Mouse (Mus musculus) mature B cell (primary cell): ENCODE measurements around the gene Hoxb7.

Experiments used
- in situ Hi-C: fragments of 300-500 bp; cut with MboI; formaldehyde crosslinking; loops from 2 replicates; pipeline ENCODE4 v1.14.3; 2019

Hoxb7 gene

GRCm38 (mm10) chr11:96268031-96268745 is 18.2 kb upstream of the Hoxb7 start:
- in situ Hi-C loops = no loop called here

DNA sequence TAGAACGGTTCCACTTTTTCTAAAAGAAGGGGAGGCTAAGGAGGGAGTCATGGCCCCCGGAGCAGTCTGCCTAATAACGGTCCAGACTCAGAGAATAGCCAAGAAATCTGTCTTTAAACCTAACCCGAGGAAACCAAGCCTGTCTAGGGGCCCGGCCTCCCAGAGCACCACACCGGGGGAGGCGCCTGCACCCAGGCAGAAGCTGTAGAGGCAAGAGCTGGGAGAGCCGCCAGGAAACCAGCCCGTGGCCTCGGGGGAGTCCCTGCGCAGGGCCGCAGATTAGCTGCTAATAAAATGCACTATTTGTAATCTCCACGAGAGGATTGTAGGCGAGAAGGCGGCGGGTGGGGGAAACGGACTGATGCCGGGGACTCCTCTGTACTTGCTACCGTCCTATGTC is 16.6 kb upstream of the Hoxb7 start:
- in situ Hi-C loops = no loop called here

GRCm38 (mm10) chr11:96270996-96271540 is 15.4 kb upstream of the Hoxb7 start, which contains the start of gene Hoxb9:
Gene Hoxb9, plus strand, starts transcription at chr11:96271457.
- in situ Hi-C loops = no loop called here

DNA sequence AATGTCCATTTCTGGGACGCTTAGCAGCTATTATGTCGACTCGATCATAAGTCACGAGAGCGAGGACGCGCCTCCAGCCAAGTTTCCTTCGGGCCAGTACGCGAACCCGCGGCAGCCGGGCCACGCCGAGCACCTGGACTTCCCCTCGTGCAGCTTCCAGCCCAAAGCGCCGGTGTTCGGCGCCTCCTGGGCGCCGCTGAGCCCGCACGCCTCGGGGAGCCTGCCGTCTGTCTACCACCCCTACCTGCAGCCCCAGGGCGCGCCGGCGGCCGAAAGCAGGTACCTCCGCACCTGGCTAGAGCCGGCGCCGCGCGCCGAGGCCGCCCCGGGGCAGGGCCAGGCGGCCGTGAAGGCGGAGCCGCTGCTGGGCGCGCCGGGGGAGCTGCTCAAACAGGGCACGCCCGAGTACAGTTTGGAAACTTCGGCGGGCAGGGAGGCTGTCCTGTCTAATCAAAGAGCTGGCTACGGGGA is 14.8 kb upstream of the Hoxb7 start:
- in situ Hi-C loops = no loop called here

GRCm38 (mm10) chr11:96272024-96272921 is 14.2 kb upstream of the Hoxb7 start:
- in situ Hi-C loops = no loop called here

GRCm38 (mm10) chr11:96274428-96274827 is 12.0 kb upstream of the Hoxb7 start:
- in situ Hi-C loops = no loop called here

DNA sequence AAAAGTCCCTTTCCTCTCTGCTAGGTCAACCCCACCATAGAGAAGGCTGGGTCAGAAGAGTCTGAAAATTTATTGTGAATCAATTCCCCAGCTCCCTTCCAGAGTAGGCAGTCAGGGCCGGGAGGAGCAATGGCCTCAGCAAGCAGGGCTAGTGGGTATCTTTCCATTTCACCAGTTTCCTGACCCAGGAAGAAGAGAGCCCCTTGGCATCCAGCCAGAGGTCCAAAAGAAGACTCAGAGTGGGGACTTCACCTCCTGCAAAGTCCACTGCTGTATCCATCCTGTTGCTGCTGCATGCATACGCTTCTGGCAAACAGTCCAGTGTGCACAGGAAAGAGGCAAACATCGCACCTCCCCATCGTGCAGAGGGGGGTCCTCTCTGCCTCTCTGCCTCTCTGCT is 10.5 kb upstream of the Hoxb7 start:
- in situ Hi-C loops = loop anchor here (25.0 kb wide), 1 partner anchor 586 kb away; no protein-coding TSS in a partner anchor

- in situ Hi-C loops = loop anchor here (25.0 kb wide), 1 partner anchor 585 kb away; no protein-coding TSS in a partner anchor
Measured at GRCm38 (mm10) chr11:96277151-96278044, 9.0 kb upstream of the Hoxb7 start.

- in situ Hi-C loops = loop anchor here (25.0 kb wide), 1 partner anchor 584 kb away; no protein-coding TSS in a partner anchor
Measured at GRCm38 (mm10) chr11:96278324-96278723, 8.1 kb upstream of the Hoxb7 start.

GRCm38 (mm10) chr11:96278773-96279172 is 7.7 kb upstream of the Hoxb7 start:
- in situ Hi-C loops = loop anchor here (25.0 kb wide), 1 partner anchor 584 kb away; no protein-coding TSS in a partner anchor

DNA sequence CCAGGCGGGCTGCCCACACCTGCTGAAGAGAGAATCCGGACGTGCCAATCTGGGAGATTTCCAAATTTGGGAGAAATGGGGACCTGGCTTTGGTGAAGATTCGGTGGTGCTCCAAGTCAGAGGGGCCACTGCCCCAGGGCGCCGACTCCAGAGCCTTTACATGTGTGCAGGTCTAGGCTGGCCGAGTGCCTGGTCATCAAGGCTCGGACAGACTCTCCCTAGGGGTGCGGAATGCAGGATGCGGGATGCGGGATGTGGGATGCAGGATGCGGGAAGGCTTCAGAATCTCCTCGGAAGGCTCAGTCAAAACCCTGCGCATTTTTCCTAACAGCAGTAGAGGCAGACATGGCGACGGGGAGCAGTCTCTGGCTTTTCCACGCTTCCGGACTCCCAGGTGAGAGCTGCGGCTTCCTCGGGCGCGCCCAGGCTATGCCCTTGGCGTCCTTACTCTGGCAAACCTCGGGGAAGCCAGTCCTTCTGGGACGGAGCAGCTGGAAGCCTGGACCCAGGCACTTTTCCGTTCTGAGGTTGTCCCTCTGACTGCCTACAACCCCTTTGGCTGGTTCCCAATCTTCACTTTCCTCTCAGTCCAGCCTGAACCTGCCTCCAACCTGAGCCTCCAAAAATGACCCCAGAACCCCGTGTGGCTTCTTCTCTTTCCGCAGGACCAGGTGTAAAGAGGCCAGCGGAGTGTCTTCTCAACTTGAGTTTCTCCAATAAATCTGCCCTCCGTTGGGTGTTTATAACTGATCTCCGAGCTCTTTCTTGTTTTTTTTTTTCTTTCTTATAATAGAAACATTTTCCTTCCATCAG is 6.8 kb upstream of the Hoxb7 start:
- in situ Hi-C loops = loop anchor here (25.0 kb wide), 1 partner anchor 583 kb away; no protein-coding TSS in a partner anchor

- in situ Hi-C loops = loop anchor here (25.0 kb wide), 1 partner anchor 582 kb away; no protein-coding TSS in a partner anchor
Measured at GRCm38 (mm10) chr11:96280399-96281378, 5.7 kb upstream of the Hoxb7 start.

GRCm38 (mm10) chr11:96281396-96281795 is 5.0 kb upstream of the Hoxb7 start:
- in situ Hi-C loops = loop anchor here (25.0 kb wide), 1 partner anchor 581 kb away; no protein-coding TSS in a partner anchor

GRCm38 (mm10) chr11:96281855-96282570 is 4.4 kb upstream of the Hoxb7 start, which contains the start of gene Hoxb8:
Gene Hoxb8, plus strand, starts transcription at chr11:96281905.
- in situ Hi-C loops = loop anchor here (25.0 kb wide), 1 partner anchor 580 kb away; no protein-coding TSS in a partner anchor

GRCm38 (mm10) chr11:96282795-96283430 is 3.5 kb upstream of the Hoxb7 start:
- in situ Hi-C loops = loop anchor here (25.0 kb wide), 1 partner anchor 579 kb away; no protein-coding TSS in a partner anchor

DNA sequence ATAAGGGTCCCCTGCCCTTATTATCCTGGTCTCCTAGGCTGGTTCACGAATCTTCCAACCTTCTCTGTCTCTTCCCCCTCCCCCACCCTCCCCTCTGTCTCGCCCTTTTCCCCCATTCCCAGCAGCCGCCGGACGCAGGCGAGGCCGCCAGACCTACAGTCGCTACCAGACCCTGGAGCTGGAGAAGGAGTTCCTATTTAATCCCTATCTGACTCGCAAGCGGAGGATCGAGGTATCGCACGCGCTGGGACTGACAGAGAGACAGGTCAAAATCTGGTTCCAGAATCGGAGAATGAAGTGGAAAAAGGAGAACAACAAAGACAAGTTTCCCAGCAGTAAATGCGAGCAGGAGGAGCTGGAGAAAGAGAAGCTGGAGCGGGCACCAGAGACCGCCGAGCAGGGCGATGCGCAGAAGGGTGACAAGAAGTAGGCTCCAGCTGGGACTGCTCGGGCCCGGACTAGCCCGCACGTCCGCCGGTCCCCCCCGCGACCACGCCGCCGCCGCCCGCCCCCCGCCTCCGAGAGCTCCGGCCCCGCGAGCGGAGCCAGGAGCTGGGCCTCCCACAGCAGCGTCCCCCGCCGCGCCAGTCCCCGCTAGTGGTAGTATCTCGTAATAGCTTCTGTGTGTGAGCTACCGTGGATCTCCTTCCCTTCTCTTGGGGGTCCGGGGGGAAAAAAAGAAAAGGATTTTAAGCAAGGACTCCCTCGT is 2.2 kb upstream of the Hoxb7 start:
- in situ Hi-C loops = loop anchor here (25.0 kb wide), 1 partner anchor 578 kb away; no protein-coding TSS in a partner anchor
